Mouse (Mus musculus): ENCODE results near the gene Dnmt3a.

GRCm38 (mm10) chr12:3889875-3890635 is 84.2 kb downstream of the Dnmt3a start:
- TF ChIP-seq CTCF (IDR thresholded peaks at IDR 0.05; ENCODE audit: control insufficient read depth, insufficient read depth, low read length) (no peak), POLR2A (IDR thresholded peaks at IDR 0.05; ENCODE audit: borderline replicate concordance, control insufficient read depth, low read depth, low read length) (no peak)
